Mouse (Mus musculus) heart, adult 2 months (tissue): ENCODE measurements around the gene Lsg1.

ENCODE experiments used
- CTCF ChIP-seq: fragments of 200-600 bp; IDR thresholded peaks from 2 replicates; pipeline ENCODE4 v1.8.1; 2022; ENCODE audit warnings: antibody characterized with exemption, mild to moderate bottlenecking, moderate library complexity
- POLR2A ChIP-seq: fragments of 200-500 bp; IDR thresholded peaks from 2 replicates; pipeline ENCODE4 v1.6.1; 2011; ENCODE audit warnings: mild to moderate bottlenecking, low read depth, low read length, control low read depth; ENCODE audit not compliant: insufficient read depth

DNA sequence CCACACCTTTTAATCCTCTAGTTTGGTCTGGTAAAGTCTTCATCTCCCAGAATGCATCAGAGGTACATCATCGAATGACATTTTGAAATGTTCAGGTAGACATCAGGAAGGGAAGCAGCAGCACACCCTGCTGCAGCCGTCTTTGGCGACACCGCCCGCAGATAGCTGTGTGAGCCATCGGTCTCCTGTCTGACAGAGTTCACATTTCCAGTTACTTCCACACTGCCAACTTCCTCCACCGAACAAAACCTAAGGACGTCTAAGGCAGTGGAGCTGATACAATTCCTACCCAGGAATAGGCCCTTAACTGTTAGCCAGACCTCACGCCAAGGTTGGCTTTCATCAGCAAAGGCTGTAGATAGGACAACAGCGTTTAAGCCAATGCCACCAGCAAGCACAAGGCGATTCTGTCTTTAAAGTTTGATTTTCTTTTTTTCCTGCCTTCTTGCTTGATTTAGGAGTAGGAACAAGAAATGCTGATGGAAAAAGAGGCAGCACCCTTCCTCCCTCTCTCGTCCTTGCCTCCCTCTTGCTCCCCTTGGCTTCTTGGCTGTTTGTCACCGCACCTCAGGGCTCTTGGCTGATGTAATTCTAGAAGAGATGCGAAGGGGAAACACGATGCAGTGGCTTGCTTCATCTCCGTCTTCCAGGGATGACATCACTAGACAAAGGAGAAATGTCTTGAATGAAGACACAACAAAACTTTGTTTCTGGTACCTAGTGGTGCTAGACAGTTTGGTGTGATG, 16.8 kb upstream of the Lsg1 start:
- TF ChIP-seq POLR2A (peak; percentile 32; the same call in 1 of the 2 replicates), CTCF (no peak)
